Mouse (Mus musculus) bone marrow macrophage, adult 2 months (primary cell): ENCODE results near the gene Il31.

ENCODE experiments used
- CTCF ChIP-seq: IDR thresholded peaks from 2 replicates; pipeline ENCODE4 v1.5.1; 2012; ENCODE audit warnings: low read depth, mild to moderate bottlenecking, low read length, moderate library complexity
- POLR2A ChIP-seq: IDR thresholded peaks from 2 replicates; pipeline ENCODE4 v1.6.1; 2012; ENCODE audit warnings: mild to moderate bottlenecking, low read depth, low read length, borderline replicate concordance

DNA sequence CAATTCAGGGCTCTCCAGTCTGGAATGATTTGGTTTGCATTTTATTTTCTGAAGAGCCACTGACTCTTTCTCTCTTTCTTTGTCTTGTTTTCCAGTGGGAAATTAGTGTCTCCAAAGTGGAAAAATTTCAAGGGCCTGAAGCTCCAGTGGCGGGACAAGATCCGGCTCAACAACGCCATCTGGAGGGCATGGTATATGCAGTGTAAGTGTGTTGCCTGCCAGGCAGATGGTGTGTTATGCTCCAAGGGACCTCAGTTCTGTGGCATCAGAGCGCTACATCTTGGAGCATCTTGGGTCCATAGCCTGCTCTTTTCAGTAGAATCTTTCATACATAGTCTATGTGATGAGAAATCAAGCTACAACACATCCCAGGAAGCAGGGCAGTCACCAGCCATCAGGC lies 49.3 kb downstream of the Il31 start:
- TF ChIP-seq POLR2A (no peak), CTCF (0 out of 2 replicates have a peak, but pooled peaks have one; percentile 22)
